Mouse (Mus musculus): ENCODE data around the gene Klk7. TPM values are rescaled to one million over a fixed set of nuclear protein-coding genes. Genes with fewer than 3 reads are reported as not detected.

Gene Klk7
- polyA plus RNA-seq, 1 experiment: not detected

DNA sequence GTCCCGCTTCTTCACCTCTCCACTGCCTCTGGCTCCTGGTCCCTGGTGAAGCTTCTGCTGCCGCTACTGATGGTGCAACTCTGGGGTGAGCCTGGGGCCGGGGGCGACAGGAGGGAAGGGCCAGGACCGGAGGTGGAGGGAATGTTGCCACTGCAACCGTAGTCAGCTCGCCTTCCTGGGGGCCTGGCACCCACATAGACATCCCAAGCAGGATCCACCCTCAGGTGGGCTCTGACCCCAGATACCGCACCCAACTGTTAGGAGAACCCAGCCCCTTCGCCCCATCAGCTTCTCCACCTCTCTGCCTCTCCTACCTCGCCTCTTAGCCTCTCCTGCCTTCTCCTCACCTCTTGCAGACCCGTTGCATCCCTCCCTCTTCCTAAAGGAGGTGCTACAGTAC lies 29.6 kb upstream of the Klk7 start:
- WGBS: 91% methylated on average over 11 of the region's 11 CpGs
- DNase-seq: no peak
- no peak overlapping the region for H3K27ac ChIP-seq (ENCODE audit: insufficient read depth, low read length)
- no peaks in the 10 kb centered on the region; the same call in 1 of the 2 replicates for H3K4me1 ChIP-seq (ENCODE audit: control insufficient read depth, insufficient read depth, low read length)
- H3K4me3 ChIP-seq (replicated peaks; ENCODE audit: insufficient read depth, low read depth, low read length): no peak overlapping the region
- H3K27me3 ChIP-seq (ENCODE audit: control insufficient read depth, insufficient read depth, low read length): no peaks in the 10 kb centered on the region
- TF ChIP-seq CTCF (IDR thresholded peaks at IDR 0.05; ENCODE audit: borderline replicate concordance, insufficient read depth, low read depth, low read length) (no peak), POLR2A (IDR thresholded peaks at IDR 0.05; ENCODE audit: borderline replicate concordance, insufficient read depth, low read length) (no peak)

DNA sequence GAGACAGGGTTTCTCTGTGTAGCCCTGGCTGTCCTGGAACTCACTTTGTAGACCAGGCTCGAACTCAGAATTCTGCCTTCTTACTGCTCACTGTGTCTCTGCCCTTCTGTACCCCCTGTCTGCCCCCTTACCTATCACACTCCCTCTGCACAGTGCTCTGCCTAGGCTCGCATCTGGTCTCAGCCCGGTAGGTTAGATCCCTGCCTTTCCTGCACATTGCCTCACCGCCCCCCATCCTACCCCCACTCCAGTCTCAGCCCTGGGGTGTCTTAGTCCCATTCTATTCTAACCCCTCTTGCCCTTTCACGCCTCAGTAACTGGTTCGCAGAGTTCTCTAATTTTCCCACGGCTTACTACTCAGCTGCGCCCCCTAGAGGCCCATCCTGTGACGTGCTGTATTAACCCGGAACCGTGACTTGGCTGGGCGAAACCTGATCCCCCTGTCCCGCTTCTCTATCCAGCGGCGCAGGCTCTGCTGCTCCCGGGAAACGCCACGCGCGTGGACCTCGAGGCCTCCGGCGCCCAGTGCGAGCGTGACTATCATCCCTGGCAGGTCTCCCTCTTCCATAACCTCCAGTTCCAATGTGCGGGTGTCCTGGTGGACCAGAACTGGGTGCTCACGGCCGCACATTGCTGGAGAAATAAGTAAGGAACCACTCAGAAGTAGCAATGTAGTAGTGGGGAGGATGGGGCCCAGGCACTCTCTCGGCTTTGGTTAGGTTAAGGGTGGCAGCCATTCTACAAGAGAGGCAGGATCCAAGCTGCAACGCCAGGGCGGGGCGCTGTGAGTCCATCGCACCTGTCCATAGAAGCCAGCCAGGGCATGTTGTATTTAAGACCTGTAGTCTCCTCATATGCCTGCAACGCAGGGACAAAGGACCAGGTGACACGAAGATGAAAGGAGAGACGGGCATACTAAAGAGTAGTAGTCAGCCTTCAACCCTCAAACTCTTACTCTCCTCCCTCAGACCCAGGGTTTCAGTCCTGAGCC lies 28.5 kb upstream of the Klk7 start:
- DNase-seq: peak; percentile 26 to 39
- Histone ChIP-seq H3K27me3 (ENCODE audit: control insufficient read depth, insufficient read depth, low read length) (no peaks in the 10 kb centered on the region), H3K4me3 (replicated peaks; ENCODE audit: insufficient read depth, low read depth, low read length) (no peak overlapping the region), H3K4me1 (ENCODE audit: control insufficient read depth, insufficient read depth, low read length) (no peaks in the 10 kb centered on the region; the same call in 1 of the 2 replicates), H3K27ac (ENCODE audit: insufficient read depth, low read length) (no peak overlapping the region)
- TF ChIP-seq CTCF (IDR thresholded peaks at IDR 0.05; ENCODE audit: borderline replicate concordance, insufficient read depth, low read depth, low read length) (peak; percentile 46; the same call in 1 of the 2 replicates), POLR2A (IDR thresholded peaks at IDR 0.05; ENCODE audit: borderline replicate concordance, insufficient read depth, low read length) (no peak)
- 8% methylated on average over 36 of the region's 36 CpGs for WGBS

DNA sequence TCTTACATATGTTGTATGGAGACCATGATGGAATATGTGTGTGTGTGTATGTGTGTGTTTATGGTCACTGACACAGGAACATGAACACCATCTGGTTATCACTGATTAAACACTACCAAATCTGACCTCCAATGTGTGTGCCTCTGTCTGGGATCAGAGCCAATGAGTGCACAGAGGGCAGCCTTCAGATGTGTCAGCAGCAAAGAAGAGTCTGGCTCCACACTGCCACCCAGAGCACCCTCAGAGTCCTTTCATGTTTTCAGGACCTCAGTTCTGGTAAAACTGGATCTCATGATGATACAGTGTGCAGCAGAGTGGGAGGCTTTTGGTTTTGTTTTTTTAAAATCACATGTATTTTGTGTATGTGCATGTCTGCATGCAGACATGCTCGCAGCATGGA lies 25.8 kb upstream of the Klk7 start:
- Histone ChIP-seq H3K27me3 (ENCODE audit: control insufficient read depth, insufficient read depth, low read length) (no peaks in the 10 kb centered on the region), H3K4me3 (replicated peaks; ENCODE audit: insufficient read depth, low read depth, low read length) (no peak overlapping the region), H3K27ac (ENCODE audit: insufficient read depth, low read length) (no peak overlapping the region), H3K4me1 (ENCODE audit: control insufficient read depth, insufficient read depth, low read length) (no peaks in the 10 kb centered on the region; the same call in 1 of the 2 replicates)
- TF ChIP-seq POLR2A (IDR thresholded peaks at IDR 0.05; ENCODE audit: borderline replicate concordance, insufficient read depth, low read length) (no peak), CTCF (IDR thresholded peaks at IDR 0.05; ENCODE audit: borderline replicate concordance, insufficient read depth, low read depth, low read length) (no peak)
- no peak for DNase-seq
- 87% methylated on average over 1 of the region's 1 CpGs for WGBS

DNA sequence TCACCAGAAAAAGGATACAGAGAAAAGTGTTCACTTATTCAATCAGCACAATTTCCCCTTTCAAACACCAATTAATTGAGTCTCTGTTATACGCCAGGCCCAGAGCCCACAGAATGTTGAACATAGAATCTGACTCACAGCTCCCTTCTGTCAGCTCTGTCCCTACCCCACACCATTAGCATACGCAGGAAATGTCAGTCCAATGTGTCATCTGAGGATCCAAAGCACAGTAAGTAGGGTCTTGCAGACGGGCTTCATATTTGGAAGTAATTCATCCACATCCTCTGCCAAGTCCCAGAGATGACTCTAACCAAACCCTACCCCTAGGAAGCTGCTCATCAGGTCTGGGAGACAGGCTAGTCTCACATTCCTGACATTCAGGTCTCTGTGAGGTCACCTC lies 23.0 kb upstream of the Klk7 start:
- WGBS: 53% methylated on average over 3 of the region's 3 CpGs
- H3K4me1 ChIP-seq (ENCODE audit: control insufficient read depth, insufficient read depth, low read length): no peaks in the 10 kb centered on the region; the same call in 1 of the 2 replicates
- no peak overlapping the region for H3K4me3 ChIP-seq (replicated peaks; ENCODE audit: insufficient read depth, low read depth, low read length)
- TF ChIP-seq CTCF (IDR thresholded peaks at IDR 0.05; ENCODE audit: borderline replicate concordance, insufficient read depth, low read depth, low read length) (no peak), POLR2A (IDR thresholded peaks at IDR 0.05; ENCODE audit: borderline replicate concordance, insufficient read depth, low read length) (no peak)
- no peaks in the 10 kb centered on the region for H3K27me3 ChIP-seq (ENCODE audit: control insufficient read depth, insufficient read depth, low read length)
- H3K27ac ChIP-seq (ENCODE audit: insufficient read depth, low read length): no peak overlapping the region
- no peak for DNase-seq

DNA sequence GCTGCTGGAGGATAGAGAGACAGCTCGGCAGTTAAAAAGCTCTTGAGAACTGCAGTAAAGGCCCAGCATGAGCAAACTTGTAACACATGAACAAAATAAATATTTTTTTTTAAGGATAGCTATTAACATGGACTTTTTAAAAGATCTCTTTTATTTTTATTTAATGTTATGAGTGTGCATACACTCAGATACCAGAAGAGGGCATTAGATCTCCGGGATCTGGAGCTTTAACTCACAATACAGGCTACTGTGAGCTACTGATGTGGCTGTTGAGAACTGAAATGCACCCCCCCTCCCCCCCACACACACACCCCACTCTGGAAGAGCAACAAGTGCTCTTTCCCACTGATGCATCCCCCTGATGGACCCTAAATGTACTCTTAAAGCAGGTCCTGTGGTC lies 21.8 kb upstream of the Klk7 start:
- Histone ChIP-seq H3K4me3 (replicated peaks; ENCODE audit: insufficient read depth, low read depth, low read length) (no peak overlapping the region), H3K4me1 (ENCODE audit: control insufficient read depth, insufficient read depth, low read length) (no peaks in the 10 kb centered on the region; the same call in 1 of the 2 replicates), H3K27ac (ENCODE audit: insufficient read depth, low read length) (no peak overlapping the region), H3K27me3 (ENCODE audit: control insufficient read depth, insufficient read depth, low read length) (no peaks in the 10 kb centered on the region)
- DNase-seq: no peak
- TF ChIP-seq CTCF (IDR thresholded peaks at IDR 0.05; ENCODE audit: borderline replicate concordance, insufficient read depth, low read depth, low read length) (no peak), POLR2A (IDR thresholded peaks at IDR 0.05; ENCODE audit: borderline replicate concordance, insufficient read depth, low read length) (no peak)
- 75% methylated on average over 2 of the region's 2 CpGs for WGBS

DNA sequence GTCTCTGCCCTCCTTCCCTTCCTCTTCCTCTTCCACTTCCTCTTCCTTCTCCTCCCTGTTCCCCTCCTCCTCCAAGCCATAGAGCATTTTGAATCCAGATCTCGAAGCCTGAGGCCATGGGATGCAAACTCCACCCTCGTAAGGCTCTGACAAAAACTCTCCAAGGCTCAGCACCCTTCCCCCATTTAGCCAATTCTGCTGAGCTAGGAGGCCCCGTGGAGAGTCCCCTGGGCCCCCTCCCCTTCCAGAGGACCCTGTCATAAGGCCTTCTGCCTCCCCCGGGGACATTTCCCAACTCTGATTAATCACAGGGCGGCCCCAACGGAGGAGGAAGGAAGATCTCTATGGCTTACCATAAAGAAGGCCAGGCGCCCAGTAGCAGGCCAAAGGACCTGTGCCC lies 19.5 kb upstream of the Klk7 start, which contains the start of gene Klk9:
Klk9 (plus strand) TSS at position 301 of the 400 bp plus-strand sequence.
- Histone ChIP-seq H3K4me3 (replicated peaks; ENCODE audit: insufficient read depth, low read depth, low read length) (no peak within 1 kb of the TSS), H3K4me1 (ENCODE audit: control insufficient read depth, insufficient read depth, low read length) (no peaks in the 10 kb centered on the region), H3K27me3 (ENCODE audit: control insufficient read depth, insufficient read depth, low read length) (no peaks in the 10 kb centered on the region; the same call in 1 of the 2 replicates), H3K27ac (ENCODE audit: insufficient read depth, low read length) (no peak within 1 kb of the TSS)
- 72% methylated on average over 7 of the region's 7 CpGs for WGBS
- no peak for DNase-seq
- TF ChIP-seq CTCF (IDR thresholded peaks at IDR 0.05; ENCODE audit: borderline replicate concordance, insufficient read depth, low read depth, low read length) (no peak), POLR2A (IDR thresholded peaks at IDR 0.05; ENCODE audit: borderline replicate concordance, insufficient read depth, low read length) (no peak)

DNA sequence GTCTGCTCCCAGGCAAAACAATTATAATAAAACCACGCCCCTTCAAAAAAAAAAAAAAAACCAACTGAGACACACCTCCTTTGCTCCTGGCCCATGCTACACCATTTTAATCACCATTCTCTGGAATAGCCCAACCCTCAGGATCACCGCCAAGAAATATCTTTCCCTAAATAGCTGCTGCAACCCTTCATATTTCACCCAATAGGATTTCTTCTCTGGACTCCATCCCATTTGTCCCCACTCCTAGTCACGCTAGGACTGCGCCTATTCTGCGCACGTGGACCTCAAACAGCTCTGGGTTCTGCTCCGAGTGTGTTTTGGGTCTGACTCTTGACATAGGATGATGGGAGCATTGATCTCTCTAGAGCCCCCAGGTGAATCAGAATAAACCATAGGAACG lies 14.7 kb upstream of the Klk7 start:
- no peak for DNase-seq
- H3K4me1 ChIP-seq (ENCODE audit: control insufficient read depth, insufficient read depth, low read length): no peaks in the 10 kb centered on the region
- TF ChIP-seq POLR2A (IDR thresholded peaks at IDR 0.05; ENCODE audit: borderline replicate concordance, insufficient read depth, low read length) (no peak), CTCF (IDR thresholded peaks at IDR 0.05; ENCODE audit: borderline replicate concordance, insufficient read depth, low read depth, low read length) (no peak)
- H3K27ac ChIP-seq (ENCODE audit: insufficient read depth, low read length): no peak overlapping the region
- WGBS: 8% methylated on average over 8 of the region's 8 CpGs
- no peak overlapping the region for H3K4me3 ChIP-seq (replicated peaks; ENCODE audit: insufficient read depth, low read depth, low read length)
- no peaks in the 10 kb centered on the region; the same call in 1 of the 2 replicates for H3K27me3 ChIP-seq (ENCODE audit: control insufficient read depth, insufficient read depth, low read length)
